Mouse (Mus musculus): ENCODE results near the gene Lrrk2.

DNA sequence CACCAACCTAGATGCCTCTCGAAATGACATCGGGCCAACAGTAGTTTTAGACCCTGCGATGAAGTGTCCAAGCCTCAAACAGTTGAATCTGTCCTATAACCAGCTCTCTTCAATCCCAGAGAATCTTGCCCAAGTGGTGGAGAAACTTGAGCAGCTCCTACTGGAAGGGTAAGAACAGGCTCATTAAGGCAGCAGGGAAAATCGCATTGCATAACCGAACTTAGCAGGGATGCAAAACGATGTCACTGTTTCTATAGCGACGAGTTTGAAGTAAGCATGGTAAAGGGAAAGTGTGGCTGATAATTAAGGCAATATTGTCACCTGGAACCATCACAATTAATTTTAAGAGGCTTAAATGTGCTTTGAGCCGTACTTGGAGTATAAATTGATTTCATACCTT, 65.8 kb downstream of the Lrrk2 start:
- TF ChIP-seq MAFK (IDR thresholded peaks at IDR 0.05; ENCODE audit: insufficient read depth, low read depth, low read length) (no peak), ZC3H11A (IDR thresholded peaks at IDR 0.05; ENCODE audit: borderline replicate concordance, low read depth, low read length) (no peak), HCFC1 (IDR thresholded peaks at IDR 0.05; ENCODE audit: borderline replicate concordance, insufficient read depth, low read length) (no peak)

Data from ES-E14 (cell line).